Mouse (Mus musculus): ENCODE data around the gene Zfp346. TPM values are rescaled to one million over a fixed set of nuclear protein-coding genes. Genes with fewer than 3 reads are reported as not detected.

The Zfp346 gene
- polyA plus RNA-seq, 1 experiment from 2014 or later = 22.8 TPM

DNA sequence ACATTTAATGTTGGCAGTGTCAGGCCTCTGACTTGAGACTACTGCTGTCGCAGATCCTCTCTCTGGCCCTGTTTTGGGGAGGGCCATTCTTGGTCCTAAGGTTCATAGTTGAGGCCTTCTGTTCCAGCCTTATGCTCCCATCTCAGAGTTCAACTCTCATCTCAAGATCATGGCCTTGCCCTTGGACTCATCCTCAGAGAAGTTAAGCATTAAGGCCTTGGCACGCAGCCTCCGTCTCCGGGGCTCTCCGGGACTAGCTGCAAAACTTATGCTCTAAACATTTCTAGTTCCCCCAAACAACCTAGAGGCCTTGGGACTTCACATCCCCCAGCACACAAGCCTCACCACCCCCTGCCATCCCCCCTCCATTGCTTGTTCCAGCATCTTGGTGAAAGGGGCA is 63.1 kb downstream of the Zfp346 start:
- Histone ChIP-seq H3K4me2 (ENCODE audit: low read length) (no peak overlapping the region), H3K4me1 (ENCODE audit: control insufficient read depth in 2 of 2, insufficient read depth in 2 of 2, low read length in 2 of 2) (peaks cover 8 to 12% of the 10 kb centered on the region in 2 experiments; a peak in 3 of 4 replicates), H3K4me3 (ENCODE audit: control insufficient read depth in 1 of 2, insufficient read depth in 1 of 2, low read depth in 1 of 2, low read length in 2 of 2) (no peak overlapping the region), H3K9me3 (ENCODE audit: control insufficient read depth, low read length) (0 out of 2 replicates have a peak, but pooled peaks cover 3% of the 10 kb centered on the region), H3K9ac (ENCODE audit: low read length) (no peak overlapping the region), H3K27me3 (ENCODE audit: control insufficient read depth, insufficient read depth, low read length) (no peaks in the 10 kb centered on the region), H3K27ac (replicated peaks in 1 of 2; ENCODE audit: control insufficient read depth in 1 of 2, insufficient read depth in 1 of 2, low read depth in 2 of 2, low read length in 2 of 2) (no peak overlapping the region), H3K36me3 (ENCODE audit: control insufficient read depth, insufficient read depth, low read length) (no peaks in the 10 kb centered on the region)
- WGBS = 94% methylated on average over 5 of the region's 5 CpGs
- ATAC-seq (ENCODE audit: insufficient number of reproducible peaks, insufficient read depth, low FRiP score, low read depth) = no peak

DNA sequence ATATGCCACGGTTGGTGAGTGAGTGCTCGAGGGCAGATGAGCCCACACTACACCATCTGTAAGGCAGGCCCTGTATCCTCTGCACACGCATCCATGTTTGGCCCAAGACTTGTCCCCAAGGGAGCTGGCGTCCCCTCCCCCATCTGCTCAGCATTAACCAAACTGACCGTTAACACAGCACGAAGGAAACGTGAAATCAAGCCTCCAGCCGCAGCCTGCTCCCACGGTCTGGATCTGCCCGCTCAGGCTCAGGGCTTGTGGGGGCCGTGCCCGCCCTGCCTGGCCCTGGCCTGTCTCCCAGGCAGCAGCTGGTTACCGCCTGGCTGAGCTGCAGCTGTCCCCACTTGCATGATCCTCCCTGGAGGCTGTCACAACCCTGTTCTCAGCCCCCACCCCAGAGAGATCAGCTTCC is 63.9 kb downstream of the Zfp346 start:
- ATAC-seq (ENCODE audit: insufficient number of reproducible peaks, insufficient read depth, low FRiP score, low read depth) = peak; percentile 32; the same call in 1 of the 2 replicates
- no peak overlapping the region for H3K27ac ChIP-seq (replicated peaks in 1 of 2; ENCODE audit: control insufficient read depth in 1 of 2, insufficient read depth in 1 of 2, low read depth in 2 of 2, low read length in 2 of 2)
- H3K27me3 ChIP-seq (ENCODE audit: control insufficient read depth, insufficient read depth, low read length) = no peaks in the 10 kb centered on the region
- H3K4me3 ChIP-seq (ENCODE audit: control insufficient read depth in 1 of 2, insufficient read depth in 1 of 2, low read depth in 1 of 2, low read length in 2 of 2) = no peak overlapping the region
- H3K4me1 ChIP-seq (ENCODE audit: control insufficient read depth in 2 of 2, insufficient read depth in 2 of 2, low read length in 2 of 2) = peaks cover 8 to 12% of the 10 kb centered on the region in 2 experiments; a peak in 3 of 4 replicates
- H3K9ac ChIP-seq (ENCODE audit: low read length) = no peak overlapping the region
- no peak overlapping the region for H3K4me2 ChIP-seq (ENCODE audit: low read length)
- H3K9me3 ChIP-seq (ENCODE audit: control insufficient read depth, low read length) = 0 out of 2 replicates have a peak, but pooled peaks cover 3% of the 10 kb centered on the region
- no peaks in the 10 kb centered on the region for H3K36me3 ChIP-seq (ENCODE audit: control insufficient read depth, insufficient read depth, low read length)
- WGBS = 78% methylated on average over 13 of the region's 13 CpGs

DNA sequence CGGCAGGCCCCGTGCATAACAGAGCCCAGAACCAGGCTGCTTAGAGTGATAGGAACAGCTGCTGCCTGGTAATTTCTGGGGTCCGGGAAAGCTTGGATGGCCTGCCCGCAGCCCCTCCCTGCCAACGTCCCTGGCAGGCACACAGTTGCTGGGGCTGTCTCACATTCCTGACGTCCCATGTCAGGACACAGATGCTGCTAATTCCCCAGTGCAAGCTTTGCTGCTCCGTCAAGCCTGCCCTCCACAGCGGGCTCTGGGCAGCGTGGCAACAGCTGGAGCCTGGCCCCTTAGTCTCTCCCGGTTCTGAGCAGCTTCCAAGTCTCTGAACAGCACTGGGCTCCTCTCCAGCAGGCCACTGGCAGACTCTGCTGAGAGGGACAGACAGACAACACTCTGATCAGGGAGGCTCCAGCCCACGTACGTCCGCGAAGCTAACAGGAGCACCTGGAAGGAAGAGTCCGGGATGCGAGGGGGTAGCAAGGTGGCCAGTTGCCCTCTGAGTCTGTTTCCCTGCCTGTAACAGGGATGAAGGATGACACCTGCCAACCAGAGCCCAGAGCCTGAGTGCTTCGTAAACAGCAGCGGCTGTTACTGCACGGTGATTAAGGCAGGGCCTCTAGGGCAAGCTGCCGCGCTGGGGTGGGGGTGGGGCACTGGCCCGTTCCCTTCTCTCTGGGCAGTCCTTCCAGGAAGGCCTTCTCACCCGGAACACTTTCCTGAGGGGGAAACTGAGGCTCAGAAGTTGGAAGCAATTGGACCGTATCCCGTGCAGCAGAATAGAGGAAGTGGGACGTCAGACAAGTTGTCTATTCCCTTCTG is 66.6 kb downstream of the Zfp346 start:
- H3K36me3 ChIP-seq (ENCODE audit: control insufficient read depth, insufficient read depth, low read length) = no peaks in the 10 kb centered on the region
- peaks cover 8 to 12% of the 10 kb centered on the region in 2 experiments; a peak in 3 of 4 replicates for H3K4me1 ChIP-seq (ENCODE audit: control insufficient read depth in 2 of 2, insufficient read depth in 2 of 2, low read length in 2 of 2)
- H3K9me3 ChIP-seq (ENCODE audit: control insufficient read depth, low read length) = 0 out of 2 replicates have a peak, but pooled peaks cover 3% of the 10 kb centered on the region
- ATAC-seq (ENCODE audit: insufficient number of reproducible peaks, insufficient read depth, low FRiP score, low read depth) = peak; percentile 11; the same call in 1 of the 2 replicates
- peak overlapping the region; percentile 4 to 9; a peak in 3 of 4 replicates for H3K4me3 ChIP-seq (ENCODE audit: control insufficient read depth in 1 of 2, insufficient read depth in 1 of 2, low read depth in 1 of 2, low read length in 2 of 2)
- H3K27me3 ChIP-seq (ENCODE audit: control insufficient read depth, insufficient read depth, low read length) = no peaks in the 10 kb centered on the region
- peak overlapping the region; percentile 3 to 4; a peak in 2 of 4 replicates for H3K27ac ChIP-seq (replicated peaks in 1 of 2; ENCODE audit: control insufficient read depth in 1 of 2, insufficient read depth in 1 of 2, low read depth in 2 of 2, low read length in 2 of 2)
- 14% methylated on average over 26 of the region's 26 CpGs for WGBS
- H3K4me2 ChIP-seq (ENCODE audit: low read length) = peak overlapping the region; percentile 56
- 0 out of 2 replicates have a peak overlapping the region, but pooled peaks have one; percentile 12 for H3K9ac ChIP-seq (ENCODE audit: low read length)

DNA sequence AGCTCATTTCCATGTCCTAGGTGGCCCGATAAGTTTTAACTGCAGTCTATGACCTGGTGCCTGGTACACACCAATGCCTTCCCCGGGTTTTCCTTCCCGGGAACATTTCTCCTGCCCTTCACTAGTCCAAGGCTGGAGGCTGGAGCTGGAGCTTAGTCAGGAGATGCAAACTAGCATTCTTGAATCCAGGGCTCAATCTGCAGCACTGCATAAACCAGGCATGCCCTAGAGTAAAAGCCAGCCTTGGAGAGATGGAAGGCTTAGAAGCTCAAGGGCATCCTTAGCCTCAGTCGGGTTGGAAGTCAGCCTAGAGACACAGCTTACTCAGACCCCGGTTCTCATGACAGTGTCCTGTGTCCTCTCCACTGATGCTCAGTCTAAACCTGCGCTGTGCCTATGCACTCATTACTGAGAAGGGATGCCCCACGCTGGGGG is 67.2 kb downstream of the Zfp346 start:
- Histone ChIP-seq H3K27me3 (ENCODE audit: control insufficient read depth, insufficient read depth, low read length) (no peaks in the 10 kb centered on the region), H3K36me3 (ENCODE audit: control insufficient read depth, insufficient read depth, low read length) (no peaks in the 10 kb centered on the region), H3K27ac (replicated peaks in 1 of 2; ENCODE audit: control insufficient read depth in 1 of 2, insufficient read depth in 1 of 2, low read depth in 2 of 2, low read length in 2 of 2) (no peak overlapping the region), H3K4me3 (ENCODE audit: control insufficient read depth in 1 of 2, insufficient read depth in 1 of 2, low read depth in 1 of 2, low read length in 2 of 2) (no peak overlapping the region), H3K4me1 (ENCODE audit: control insufficient read depth in 2 of 2, insufficient read depth in 2 of 2, low read length in 2 of 2) (peaks cover 8 to 12% of the 10 kb centered on the region in 2 experiments; a peak in 3 of 4 replicates), H3K4me2 (ENCODE audit: low read length) (peak overlapping the region; percentile 56), H3K9ac (ENCODE audit: low read length) (no peak overlapping the region), H3K9me3 (ENCODE audit: control insufficient read depth, low read length) (0 out of 2 replicates have a peak, but pooled peaks cover 3% of the 10 kb centered on the region)
- 39% methylated on average over 7 of the region's 7 CpGs for WGBS
- no peak for ATAC-seq (ENCODE audit: insufficient number of reproducible peaks, insufficient read depth, low FRiP score, low read depth)

DNA sequence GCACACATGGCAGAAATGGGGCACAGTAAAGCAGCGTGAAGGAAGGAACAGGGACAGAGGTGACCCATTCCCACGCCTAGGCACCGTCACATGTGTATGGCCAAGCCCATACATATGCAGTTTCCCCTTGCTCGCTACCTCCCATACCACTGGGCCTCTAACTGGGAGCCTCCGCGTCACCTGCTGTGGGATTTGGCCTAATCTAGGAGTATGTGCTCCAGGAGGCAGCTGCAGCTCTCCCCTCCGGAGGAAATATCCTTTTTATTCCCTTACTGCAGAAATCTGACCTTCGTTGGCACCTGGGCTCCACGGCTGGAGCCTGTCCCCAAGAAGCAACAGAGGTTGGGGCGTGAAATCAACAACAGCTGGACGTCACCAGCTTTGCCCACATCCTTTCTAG is 69.2 kb downstream of the Zfp346 start:
- H3K9me3 ChIP-seq (ENCODE audit: control insufficient read depth, low read length) = 0 out of 2 replicates have a peak, but pooled peaks cover 3% of the 10 kb centered on the region
- no peak for ATAC-seq (ENCODE audit: insufficient number of reproducible peaks, insufficient read depth, low FRiP score, low read depth)
- WGBS = 82% methylated on average over 11 of the region's 11 CpGs
- no peak overlapping the region for H3K9ac ChIP-seq (ENCODE audit: low read length)
- H3K27me3 ChIP-seq (ENCODE audit: control insufficient read depth, insufficient read depth, low read length) = no peaks in the 10 kb centered on the region
- no peaks in the 10 kb centered on the region for H3K36me3 ChIP-seq (ENCODE audit: control insufficient read depth, insufficient read depth, low read length)
- H3K4me2 ChIP-seq (ENCODE audit: low read length) = no peak overlapping the region
- no peak overlapping the region for H3K27ac ChIP-seq (replicated peaks in 1 of 2; ENCODE audit: control insufficient read depth in 1 of 2, insufficient read depth in 1 of 2, low read depth in 2 of 2, low read length in 2 of 2)
- no peak overlapping the region for H3K4me3 ChIP-seq (ENCODE audit: control insufficient read depth in 1 of 2, insufficient read depth in 1 of 2, low read depth in 1 of 2, low read length in 2 of 2)
- H3K4me1 ChIP-seq (ENCODE audit: control insufficient read depth in 2 of 2, insufficient read depth in 2 of 2, low read length in 2 of 2) = peaks cover 8 to 12% of the 10 kb centered on the region in 2 experiments; a peak in 3 of 4 replicates

DNA sequence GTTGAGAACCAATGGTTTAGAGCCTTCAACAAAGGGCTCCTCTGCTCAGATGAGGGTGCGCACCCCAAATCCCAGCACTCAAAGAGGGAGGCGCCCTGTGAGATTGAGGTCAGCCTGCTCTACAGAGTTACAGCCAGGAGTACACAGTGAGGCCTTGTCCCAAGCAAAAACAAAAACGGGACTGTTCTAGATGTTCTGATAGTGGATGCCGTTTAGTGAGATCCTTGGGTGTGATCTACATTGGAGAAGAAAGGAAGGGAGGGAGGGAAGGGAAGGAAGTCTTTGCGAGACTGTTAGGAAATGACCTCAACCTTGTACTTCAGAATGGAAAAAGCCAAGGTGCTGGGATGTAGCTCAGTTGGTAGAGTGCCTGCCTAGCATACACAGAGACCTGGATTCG is 71.2 kb downstream of the Zfp346 start:
- H3K4me3 ChIP-seq (ENCODE audit: control insufficient read depth in 1 of 2, insufficient read depth in 1 of 2, low read depth in 1 of 2, low read length in 2 of 2) = no peak overlapping the region
- no peaks in the 10 kb centered on the region for H3K27me3 ChIP-seq (ENCODE audit: control insufficient read depth, insufficient read depth, low read length)
- no peak for ATAC-seq (ENCODE audit: insufficient number of reproducible peaks, insufficient read depth, low FRiP score, low read depth)
- H3K9me3 ChIP-seq (ENCODE audit: control insufficient read depth, low read length) = no peaks in the 10 kb centered on the region
- H3K36me3 ChIP-seq (ENCODE audit: control insufficient read depth, insufficient read depth, low read length) = no peaks in the 10 kb centered on the region
- no peak overlapping the region for H3K4me2 ChIP-seq (ENCODE audit: low read length)
- H3K4me1 ChIP-seq (ENCODE audit: control insufficient read depth in 2 of 2, insufficient read depth in 2 of 2, low read length in 2 of 2) = peaks cover 8 to 10% of the 10 kb centered on the region in 2 experiments; a peak in 3 of 4 replicates
- no peak overlapping the region for H3K27ac ChIP-seq (replicated peaks in 1 of 2; ENCODE audit: control insufficient read depth in 1 of 2, insufficient read depth in 1 of 2, low read depth in 2 of 2, low read length in 2 of 2)
- WGBS = 73% methylated on average over 6 of the region's 6 CpGs
- H3K9ac ChIP-seq (ENCODE audit: low read length) = no peak overlapping the region

DNA sequence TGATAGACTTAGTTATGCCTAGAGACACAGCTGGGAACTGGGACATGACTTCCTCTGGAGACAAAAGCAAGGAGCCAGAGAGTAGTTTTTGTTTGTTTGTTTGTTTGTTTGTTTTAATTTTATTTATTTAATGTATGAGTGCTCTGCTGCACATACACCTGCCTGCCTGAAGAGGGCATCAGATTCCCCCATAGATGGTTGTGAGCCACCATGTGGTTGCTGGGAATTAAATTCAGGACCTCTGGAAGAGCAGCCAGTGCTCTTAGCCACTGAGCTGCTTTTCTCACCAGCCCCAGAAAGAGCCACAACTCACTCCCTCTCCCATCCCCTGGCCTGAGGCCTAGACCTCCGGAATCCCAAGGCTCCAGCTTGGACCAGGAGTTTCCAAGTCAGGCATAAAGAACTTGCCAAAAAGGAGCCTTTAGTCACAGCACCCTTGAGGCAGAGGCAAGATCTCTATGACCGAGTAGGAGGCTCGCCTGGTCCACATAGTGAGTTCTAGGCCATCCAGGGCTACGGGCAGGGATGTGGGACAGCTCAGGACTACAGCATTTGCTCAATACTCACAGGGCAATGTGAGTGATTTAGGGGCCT is 72.9 kb downstream of the Zfp346 start:
- H3K9ac ChIP-seq (ENCODE audit: low read length) = no peak overlapping the region
- no peak for ATAC-seq (ENCODE audit: insufficient number of reproducible peaks, insufficient read depth, low FRiP score, low read depth)
- WGBS = 64% methylated on average over 4 of the region's 4 CpGs

More for the DNA sequence above, 72.9 kb downstream of the Zfp346 start:
- H3K36me3 ChIP-seq (ENCODE audit: control insufficient read depth, insufficient read depth, low read length) = no peaks in the 10 kb centered on the region
- no peak overlapping the region for H3K27ac ChIP-seq (replicated peaks in 1 of 2; ENCODE audit: control insufficient read depth in 1 of 2, insufficient read depth in 1 of 2, low read depth in 2 of 2, low read length in 2 of 2)
- H3K4me1 ChIP-seq (ENCODE audit: control insufficient read depth in 2 of 2, insufficient read depth in 2 of 2, low read length in 2 of 2) = peaks cover 0 to 5% of the 10 kb centered on the region in 2 experiments; a peak in 1 of 4 replicates
- no peaks in the 10 kb centered on the region for H3K9me3 ChIP-seq (ENCODE audit: control insufficient read depth, low read length)
- H3K4me2 ChIP-seq (ENCODE audit: low read length) = no peak overlapping the region
- H3K4me3 ChIP-seq (ENCODE audit: control insufficient read depth in 1 of 2, insufficient read depth in 1 of 2, low read depth in 1 of 2, low read length in 2 of 2) = no peak overlapping the region
- no peaks in the 10 kb centered on the region for H3K27me3 ChIP-seq (ENCODE audit: control insufficient read depth, insufficient read depth, low read length)
